Mouse (Mus musculus) effector memory CD4-positive, alpha-beta T cell, adult 7 months (primary cell): Measurements from ENCODE around the gene Olfr569. TPM values are rescaled to one million over a fixed set of nuclear protein-coding genes. Genes with fewer than 3 reads are reported as not detected.

ENCODE experiments used
- polyA plus RNA-seq: library from polyadenylated mRNA; unstranded; fragments of 100-300 nt; shearing (Covaris generic); gene quantifications from one replicate; pipeline ENCODE4 v1.2.1, GENCODE M21; 2017

Olfr569 gene
- not detected for polyA plus RNA-seq

GRCm38 (mm10) chr7:102890782-102891181 is at the start of gene Olfr569:
Olfr569 (minus strand) TSS chr7:102890882.

GRCm38 (mm10) chr7:102924109-102924508 is 33.4 kb upstream of the Olfr569 start, which contains the start of gene Olfr572:
Olfr572 (plus strand) TSS chr7:102924409.

GRCm38 (mm10) chr7:102917032-102917875 is 26.6 kb upstream of the Olfr569 start, which contains the start of gene Olfr571:
Olfr571 (minus strand) TSS chr7:102917536.

GRCm38 (mm10) chr7:102876822-102877221 is 13.9 kb downstream of the Olfr569 start, which contains the start of gene Olfr568:
Olfr568 (plus strand) TSS chr7:102877122.

GRCm38 (mm10) chr7:102858665-102859064 is 32.0 kb downstream of the Olfr569 start, which contains the start of gene Olfr566:
Olfr566 (minus strand) TSS chr7:102858765.

Other genes starting within 250 kb of the Olfr569 start
- gene Olfr555, start 232.1 kb downstream of the Olfr569 start, polyA plus RNA-seq: not detected
- not detected for gene Olfr556, start 226.0 kb downstream of the Olfr569 start, polyA plus RNA-seq
- 7.4 TPM for gene Trim68, start 203.6 kb downstream of the Olfr569 start, polyA plus RNA-seq
- not detected for gene Olfr557, start 195.0 kb downstream of the Olfr569 start, polyA plus RNA-seq
- gene Olfr558, start 188.7 kb downstream of the Olfr569 start, polyA plus RNA-seq: not detected
- not detected for gene Olfr33, start 171.8 kb downstream of the Olfr569 start, polyA plus RNA-seq
- gene Olfr559, start 163.4 kb downstream of the Olfr569 start, polyA plus RNA-seq: not detected
- gene Olfr560, start 131.5 kb downstream of the Olfr569 start, polyA plus RNA-seq: not detected
- gene Olfr78, start 131.4 kb downstream of the Olfr569 start, polyA plus RNA-seq: not detected
- gene Olfr561, start 119.7 kb downstream of the Olfr569 start, polyA plus RNA-seq: not detected
- not detected for gene Olfr564, start 87.4 kb downstream of the Olfr569 start, polyA plus RNA-seq
- gene Olfr566, start 32.1 kb downstream of the Olfr569 start, polyA plus RNA-seq: not detected
- gene Olfr568, start 13.8 kb downstream of the Olfr569 start, polyA plus RNA-seq: 0.41 TPM
- gene Olfr570, start 3.7 kb upstream of the Olfr569 start, polyA plus RNA-seq: not detected
- gene Olfr571, start 26.7 kb upstream of the Olfr569 start, polyA plus RNA-seq: not detected
- not detected for gene Olfr572, start 33.5 kb upstream of the Olfr569 start, polyA plus RNA-seq
- 0.44 TPM for gene Olfr573-ps1, start 51.7 kb upstream of the Olfr569 start, polyA plus RNA-seq
- gene Olfr574, start 57.6 kb upstream of the Olfr569 start, polyA plus RNA-seq: not detected
- not detected for gene Olfr575, start 67.9 kb upstream of the Olfr569 start, polyA plus RNA-seq
- not detected for gene Olfr576, start 71.8 kb upstream of the Olfr569 start, polyA plus RNA-seq
- 0.20 TPM for gene Olfr577, start 85.1 kb upstream of the Olfr569 start, polyA plus RNA-seq
- gene Olfr578, start 98.4 kb upstream of the Olfr569 start, polyA plus RNA-seq: not detected
- not detected for gene Olfr582, start 147.1 kb upstream of the Olfr569 start, polyA plus RNA-seq
- gene Olfr583, start 160.4 kb upstream of the Olfr569 start, polyA plus RNA-seq: not detected
- gene Olfr584, start 191.0 kb upstream of the Olfr569 start, polyA plus RNA-seq: not detected
- not detected for gene Olfr585, start 206.8 kb upstream of the Olfr569 start, polyA plus RNA-seq
- not detected for gene Olfr586, start 234.8 kb upstream of the Olfr569 start, polyA plus RNA-seq
- not detected for gene Olfr588-ps1, start 250.0 kb upstream of the Olfr569 start, polyA plus RNA-seq